In genomic region chr11:98348083-98348961, GRCm38 (mm10) we compare ENCODE assay signal across 8 mouse cellular contexts. TPM values are rescaled to one million over a fixed set of nuclear protein-coding genes. Genes with fewer than 3 reads are reported as not detected.
DNase-seq lines count a peak whose midpoint lies in the region; ATAC-seq lines count a peak whose summit lies in the region.

Gene Ppp1r1b, plus strand, starts transcription at chr11:98348404.

- under 1% methylated on average over 55 of the region's 55 CpGs for WGBS in heart, embryonic 13.5 days
- whole genome bisulfite sequencing in kidney, embryonic 16.5 days, result under 1% methylated on average over 55 of the region's 55 CpGs
- 2% methylated on average over 55 of the region's 55 CpGs for WGBS in liver, embryonic 11.5 days
- WGBS in neural tube, embryonic 11.5 days, result under 1% methylated on average over 55 of the region's 55 CpGs

- H3K4me2 ChIP-seq in heart, embryonic 13.5 days, result peak within 1 kb of the TSS; percentile 94
- peak within 1 kb of the TSS; percentile 97 for H3K4me2 ChIP-seq in kidney, embryonic 16.5 days (replicated peaks; ENCODE audit: low read depth, low read length)
- peak within 1 kb of the TSS; percentile 71 for H3K4me2 ChIP-seq in liver, embryonic 11.5 days
- H3K4me2 ChIP-seq in neural tube, embryonic 11.5 days (ENCODE audit: low read depth), result peak within 1 kb of the TSS; percentile 49

- H3K27ac ChIP-seq in heart, embryonic 13.5 days (replicated peaks), result no peak within 1 kb of the TSS
- H3K27ac ChIP-seq in kidney, embryonic 16.5 days (ENCODE audit: low read length), result no peak within 1 kb of the TSS
- H3K27ac ChIP-seq in liver, embryonic 11.5 days (ENCODE audit: low read depth, low read length), result no peak within 1 kb of the TSS
- no peak within 1 kb of the TSS for H3K27ac ChIP-seq in neural tube, embryonic 11.5 days (ENCODE audit: low read depth, low read length)

- peaks cover 52% of the 10 kb centered on the region for H3K4me1 ChIP-seq in heart, embryonic 13.5 days
- peaks cover 17% of the 10 kb centered on the region for H3K4me1 ChIP-seq in kidney, embryonic 16.5 days (ENCODE audit: insufficient read depth, low read length)
- peaks cover 10% of the 10 kb centered on the region for H3K4me1 ChIP-seq in liver, embryonic 11.5 days (replicated peaks; ENCODE audit: control insufficient read depth, insufficient read depth, low read length)
- peaks cover 3% of the 10 kb centered on the region; the same call in 1 of the 2 replicates for H3K4me1 ChIP-seq in neural tube, embryonic 11.5 days (ENCODE audit: control insufficient read depth, insufficient read depth, low read length)

- no peak; the same call in 1 of the 2 replicates for ATAC-seq in heart, embryonic 13.5 days (ENCODE audit: extremely low read depth, insufficient number of reproducible peaks, low FRiP score, low TSS enrichment)
- 0 out of 2 replicates have a peak, but pooled peaks have one; percentile 53 for ATAC-seq in kidney, embryonic 16.5 days (ENCODE audit: low FRiP score, low TSS enrichment)
- ATAC-seq in liver, embryonic 11.5 days (replicated peaks; ENCODE audit: low FRiP score), result 0 out of 2 replicates have a peak, but pooled peaks have one; percentile 15
- no peak for ATAC-seq in neural tube, embryonic 11.5 days (ENCODE audit: insufficient read depth, low FRiP score, low TSS enrichment)

- H3K9me3 ChIP-seq in heart, embryonic 13.5 days, result no peaks in the 10 kb centered on the region
- no peaks in the 10 kb centered on the region for H3K9me3 ChIP-seq in kidney, embryonic 16.5 days (ENCODE audit: low read length)
- H3K9me3 ChIP-seq in liver, embryonic 11.5 days (ENCODE audit: control insufficient read depth, low read length), result no peaks in the 10 kb centered on the region
- no peaks in the 10 kb centered on the region for H3K9me3 ChIP-seq in neural tube, embryonic 11.5 days (ENCODE audit: control insufficient read depth, low read length)

- H3K4me3 ChIP-seq in heart, embryonic 13.5 days, result peak within 1 kb of the TSS; percentile 69
- H3K4me3 ChIP-seq in kidney, embryonic 16.5 days (ENCODE audit: low read length), result peak within 1 kb of the TSS; percentile 61
- peak within 1 kb of the TSS; percentile 42 for H3K4me3 ChIP-seq in liver, embryonic 11.5 days (ENCODE audit: low read depth, low read length)
- H3K4me3 ChIP-seq in neural tube, embryonic 11.5 days (ENCODE audit: low read depth, low read length), result peak within 1 kb of the TSS; percentile 35

- no peaks in the 10 kb centered on the region for H3K36me3 ChIP-seq in heart, embryonic 13.5 days
- no peaks in the 10 kb centered on the region for H3K36me3 ChIP-seq in kidney, embryonic 16.5 days (ENCODE audit: insufficient read depth, low read length)
- H3K36me3 ChIP-seq in liver, embryonic 11.5 days (ENCODE audit: control insufficient read depth, insufficient read depth, low read length), result no peaks in the 10 kb centered on the region
- no peaks in the 10 kb centered on the region for H3K36me3 ChIP-seq in neural tube, embryonic 11.5 days (ENCODE audit: control insufficient read depth, insufficient read depth, low read length)

- H3K9ac ChIP-seq in heart, embryonic 13.5 days, result peak within 1 kb of the TSS; percentile 80
- peak within 1 kb of the TSS; percentile 67 for H3K9ac ChIP-seq in kidney, embryonic 16.5 days (replicated peaks; ENCODE audit: low read length)
- no peak within 1 kb of the TSS for H3K9ac ChIP-seq in liver, embryonic 11.5 days (ENCODE audit: low read depth, low read length)
- peak within 1 kb of the TSS; percentile 5; the same call in 1 of the 2 replicates for H3K9ac ChIP-seq in neural tube, embryonic 11.5 days (ENCODE audit: low read length)

- H3K27me3 ChIP-seq in heart, embryonic 13.5 days (replicated peaks), result peaks cover 94% of the 10 kb centered on the region
- peaks cover 74% of the 10 kb centered on the region for H3K27me3 ChIP-seq in kidney, embryonic 16.5 days (ENCODE audit: insufficient read depth, low read length)
- H3K27me3 ChIP-seq in liver, embryonic 11.5 days (replicated peaks; ENCODE audit: control insufficient read depth, insufficient read depth, low read length), result peaks cover 93% of the 10 kb centered on the region
- H3K27me3 ChIP-seq in neural tube, embryonic 11.5 days (ENCODE audit: control insufficient read depth, insufficient read depth, low read length), result peaks cover 83% of the 10 kb centered on the region

- DNase-seq in layer of hippocampus, adult 11-12 months (ENCODE audit: low spot score), result peak; percentile 72
- DNase-seq in layer of hippocampus, adult 9-10 months (ENCODE audit: low spot score), result no peak
- DNase-seq in cerebellum, postnatal 10 days, result peak; percentile 80 to 81
- DNase-seq in liver, embryonic 11.5 days (ENCODE audit: low spot score), result no peak
- DNase-seq in neural tube, embryonic 11.5 days (ENCODE audit: low spot score), result no peak
- DNase-seq in yolk sac, embryonic 10.5 days (ENCODE audit: low spot score), result no peak

RNA-seq across cellular contexts. Expression of gene Ppp1r1b, which starts in this region (rescaled TPM):
- 40.5 and 51.7 TPM in 2 replicates for polyA plus RNA-seq in heart, embryonic 13.5 days (2015; fragmentation: Nextera tagmentation; extraction: Ambion mirVana)
- polyA plus RNA-seq in kidney, embryonic 16.5 days (2015; fragmentation: Nextera tagmentation; extraction: Ambion mirVana), result 5.4 and 5.8 TPM in 2 replicates
- polyA plus RNA-seq in liver, embryonic 11.5 days (2014; fragmentation: Nextera tagmentation; extraction: Ambion mirVana), result 0.38 TPM in 1 of 2 replicates, not detected in the other
- 0.15 TPM in 1 of 2 replicates, not detected in the other for polyA plus RNA-seq in neural tube, embryonic 11.5 days (2014; fragmentation: Nextera tagmentation; extraction: Ambion mirVana)

Comparison
In these comparisons a context has a peak if more than half of its experiments do, and no peak if none do; other contexts are left out.
1. DNase-seq: peak in layer of hippocampus, adult 11-12 months (single experiment) and cerebellum, postnatal 10 days (2 of 2); none in layer of hippocampus, adult 9-10 months (single experiment), liver, embryonic 11.5 days (single experiment), neural tube, embryonic 11.5 days (single experiment) and yolk sac, embryonic 10.5 days (single experiment).
2. Peak in ATAC-seq, H3K4me3 ChIP-seq and H3K4me2 ChIP-seq in liver, embryonic 11.5 days; RNA of the gene not detected or under 1 TPM.
3. Peak in every context shown above with its lines, with median percentiles within 50 percentile points of each other: H3K4me2 ChIP-seq and H3K4me3 ChIP-seq.